8 mouse cellular contexts compared by ENCODE assay signal in genomic region chr1:43447602-43448287, GRCm38 (mm10). TPM values are rescaled to one million over a fixed set of nuclear protein-coding genes. Genes with fewer than 3 reads are reported as not detected.
DNase-seq lines count a peak whose midpoint lies in the region; ATAC-seq and TF ChIP-seq lines count a peak whose summit lies in the region.

No protein-coding gene starts in this region.

- H3K9me3 ChIP-seq in forebrain, embryonic 11.5 days (ENCODE audit: control insufficient read depth, low read length): no peaks in the 10 kb centered on the region
- no peaks in the 10 kb centered on the region for H3K9me3 ChIP-seq in limb, embryonic 11.5 days (ENCODE audit: control insufficient read depth, low read length)
- no peaks in the 10 kb centered on the region for H3K9me3 ChIP-seq in neural tube, embryonic 15.5 days (replicated peaks)

- peaks cover 5% of the 10 kb centered on the region; the same call in 1 of the 2 replicates for H3K4me1 ChIP-seq in forebrain, embryonic 11.5 days (replicated peaks; ENCODE audit: control insufficient read depth, insufficient read depth, low read length)
- peaks cover 17% of the 10 kb centered on the region for H3K4me1 ChIP-seq in limb, embryonic 11.5 days (ENCODE audit: control insufficient read depth, insufficient read depth, low read length)
- peaks cover 38% of the 10 kb centered on the region for H3K4me1 ChIP-seq in neural tube, embryonic 15.5 days

- ATAC-seq in forebrain, embryonic 11.5 days (replicated peaks; ENCODE audit: low FRiP score): no peak
- ATAC-seq in limb, embryonic 11.5 days (ENCODE audit: insufficient number of reproducible peaks, low FRiP score, low TSS enrichment, low read depth): no peak
- no peak for ATAC-seq in neural tube, embryonic 15.5 days (ENCODE audit: low FRiP score)
- ATAC-seq in cerebellum, adult (ENCODE audit: insufficient number of reproducible peaks, low FRiP score, low TSS enrichment): no peak

- H3K4me3 ChIP-seq in left cerebral cortex, adult 2 months: peak overlapping the region; percentile 95
- peak overlapping the region; percentile 91 for H3K4me3 ChIP-seq in forebrain, embryonic 11.5 days (ENCODE audit: low read depth, low read length)
- H3K4me3 ChIP-seq in limb, embryonic 11.5 days (ENCODE audit: low read depth, low read length): peak overlapping the region; percentile 93
- H3K4me3 ChIP-seq in neural tube, embryonic 15.5 days (replicated peaks): peak overlapping the region; percentile 98

- intact Hi-C loops in left cerebral cortex, adult 2 months (cut with DNase I): loop anchor here (5.0 to 10.0 kb wide), 3 partner anchors 143 to 287 kb away; partner anchors contain the start of gene 1500015O10Rik
- intact Hi-C loops in left cerebral cortex, postnatal 10 days (cut with DNase I): loop anchor here (5.0 to 10.0 kb wide), 2 partner anchors 150 to 287 kb away; partner anchors contain the start of gene 1500015O10Rik

- H3K27me3 ChIP-seq in forebrain, embryonic 11.5 days (ENCODE audit: control insufficient read depth, insufficient read depth, low read length): peaks cover 2% of the 10 kb centered on the region; the same call in 1 of the 2 replicates
- H3K27me3 ChIP-seq in limb, embryonic 11.5 days (ENCODE audit: control insufficient read depth, insufficient read depth, low read length): no peaks in the 10 kb centered on the region
- H3K27me3 ChIP-seq in neural tube, embryonic 15.5 days (replicated peaks): no peaks in the 10 kb centered on the region

- peak overlapping the region; percentile 93; the same call in 1 of the 2 replicates for H3K4me2 ChIP-seq in forebrain, embryonic 11.5 days (ENCODE audit: low read depth, low read length, severe bottlenecking)
- peak overlapping the region; percentile 84 for H3K4me2 ChIP-seq in limb, embryonic 11.5 days (ENCODE audit: low read depth, severe bottlenecking)
- peak overlapping the region; percentile 89 for H3K4me2 ChIP-seq in neural tube, embryonic 15.5 days

- H3K9ac ChIP-seq in forebrain, embryonic 11.5 days (ENCODE audit: low read length): no peak overlapping the region; the same call in 1 of the 2 replicates
- no peak overlapping the region for H3K9ac ChIP-seq in limb, embryonic 11.5 days (ENCODE audit: low read length)
- peak overlapping the region; percentile 26; the same call in 1 of the 2 replicates for H3K9ac ChIP-seq in neural tube, embryonic 15.5 days (replicated peaks)

- H3K36me3 ChIP-seq in forebrain, embryonic 11.5 days (ENCODE audit: control insufficient read depth, insufficient read depth, low read length): no peaks in the 10 kb centered on the region
- H3K36me3 ChIP-seq in limb, embryonic 11.5 days (ENCODE audit: control insufficient read depth, insufficient read depth, low read length): no peaks in the 10 kb centered on the region
- H3K36me3 ChIP-seq in neural tube, embryonic 15.5 days: no peaks in the 10 kb centered on the region

- 57% methylated on average over 9 of the region's 9 CpGs for whole genome bisulfite sequencing in forebrain, embryonic 11.5 days
- 35% methylated on average over 9 of the region's 9 CpGs for WGBS in limb, embryonic 11.5 days
- 40% methylated on average over 9 of the region's 9 CpGs for WGBS in neural tube, embryonic 15.5 days

- no peak for DNase-seq in left cerebral cortex, adult 2 months (ENCODE audit: extremely low spot score in 1 of 2, low spot score in 2 of 2)
- DNase-seq in left cerebral cortex, postnatal 10 days (ENCODE audit: extremely low spot score in 1 of 2, low spot score in 2 of 2): no peak
- no peak for DNase-seq in forebrain, embryonic 11.5 days (ENCODE audit: low spot score)
- no peak for DNase-seq in limb, embryonic 11.5 days (ENCODE audit: low spot score)
- no peak for DNase-seq in cerebellum, adult 11-12 months
- DNase-seq in cerebellum, adult 9-10 months: no peak

- H3K27ac ChIP-seq in left cerebral cortex, adult 2 months: no peak overlapping the region
- H3K27ac ChIP-seq in forebrain, embryonic 11.5 days (ENCODE audit: low read depth, low read length): no peak overlapping the region
- H3K27ac ChIP-seq in limb, embryonic 11.5 days (replicated peaks; ENCODE audit: low read depth, low read length): no peak overlapping the region
- no peak overlapping the region for H3K27ac ChIP-seq in neural tube, embryonic 15.5 days (replicated peaks)

- TF ChIP-seq CTCF in left cerebral cortex, adult 2 months (IDR thresholded peaks at IDR 0.05): no peak

RNA-seq across cellular contexts. Expression of gene Nck2, which starts 3.4 kb away (rescaled TPM):
- total RNA-seq in left cerebral cortex, adult 2 months (2021): 10 to 100 TPM; 38.3 to 38.7 TPM
- total RNA-seq in left cerebral cortex, postnatal 10 days (2021): 10 to 100 TPM; 32.6 to 37.5 TPM
- polyA plus RNA-seq in forebrain, embryonic 11.5 days (2014; fragmentation: Nextera tagmentation; extraction: Ambion mirVana): 37.8 and 38.6 TPM in 2 replicates
- 53.2 and 56.7 TPM in 2 replicates for polyA plus RNA-seq in limb, embryonic 11.5 days (2014; fragmentation: Nextera tagmentation; extraction: Ambion mirVana)
- 31.0 and 36.6 TPM in 2 replicates for polyA plus RNA-seq in neural tube, embryonic 15.5 days (2015; fragmentation: Nextera tagmentation; extraction: Ambion mirVana)
